ENCODE assay signal across 12 mouse cellular contexts in genomic region chr6:128007982-128008562, GRCm38 (mm10).
DNase-seq lines count a peak whose midpoint lies in the region; ATAC-seq and TF ChIP-seq lines count a peak whose summit lies in the region.
"Had no signal": no experiment of that assay in that cellular context is flagged by ENCODE, and none has a peak within 500 bp of the region (broad histone marks: within the 10 kb centered on the region; RNA-seq: fewer than 3 reads in every experiment).

No protein-coding gene starts in this region.

- peaks cover 95% of the 10 kb centered on the region for H3K4me1 ChIP-seq in heart, embryonic 15.5 days (replicated peaks)
- peaks cover 91% of the 10 kb centered on the region for H3K4me1 ChIP-seq in heart, embryonic 11.5 days (ENCODE audit: control insufficient read depth, insufficient read depth, low read length)
- peaks cover 79% of the 10 kb centered on the region for H3K4me1 ChIP-seq in midbrain, embryonic 10.5 days
- peaks cover 10% of the 10 kb centered on the region for H3K4me1 ChIP-seq in midbrain, embryonic 16.5 days (ENCODE audit: control insufficient read depth, insufficient read depth, low read length)
- H3K4me1 ChIP-seq in intestine, postnatal 0 days (replicated peaks; ENCODE audit: control insufficient read depth, insufficient read depth, low read length): no peaks in the 10 kb centered on the region

- H3K9ac ChIP-seq in heart, embryonic 15.5 days: 0 out of 2 replicates have a peak overlapping the region, but pooled peaks have one; percentile 7
- no peak overlapping the region for H3K9ac ChIP-seq in heart, embryonic 11.5 days (ENCODE audit: low read depth, low read length)
- H3K9ac ChIP-seq in midbrain, embryonic 16.5 days (ENCODE audit: low read depth, low read length): no peak overlapping the region
- no peak overlapping the region for H3K9ac ChIP-seq in intestine, postnatal 0 days (ENCODE audit: low read depth, low read length)
- H3K9ac ChIP-seq: hindbrain, embryonic 15.5 days had no signal

- H3K4me2 ChIP-seq in heart, embryonic 15.5 days: no peak overlapping the region
- no peak overlapping the region for H3K4me2 ChIP-seq in heart, embryonic 11.5 days
- H3K4me2 ChIP-seq in midbrain, embryonic 16.5 days (ENCODE audit: low read length): no peak overlapping the region
- H3K4me2 ChIP-seq in intestine, postnatal 0 days (replicated peaks; ENCODE audit: low read depth): 0 out of 2 replicates have a peak overlapping the region, but pooled peaks have one; percentile 6
- H3K4me2 ChIP-seq: hindbrain, embryonic 15.5 days; midbrain, embryonic 11.5 days had no signal

- no peaks in the 10 kb centered on the region for H3K9me3 ChIP-seq in heart, embryonic 15.5 days (replicated peaks)
- no peaks in the 10 kb centered on the region for H3K9me3 ChIP-seq in heart, embryonic 11.5 days (replicated peaks; ENCODE audit: control insufficient read depth, low read length)
- no peaks in the 10 kb centered on the region for H3K9me3 ChIP-seq in midbrain, embryonic 10.5 days (replicated peaks)
- H3K9me3 ChIP-seq in midbrain, embryonic 16.5 days (replicated peaks; ENCODE audit: control insufficient read depth, low read length, poor library complexity, severe bottlenecking): no peaks in the 10 kb centered on the region
- H3K9me3 ChIP-seq in intestine, postnatal 0 days (ENCODE audit: control insufficient read depth): no peaks in the 10 kb centered on the region
- H3K9me3 ChIP-seq: hindbrain, embryonic 15.5 days had no signal

- peak overlapping the region; percentile 66 for H3K27ac ChIP-seq in heart, embryonic 15.5 days
- no peak overlapping the region for H3K27ac ChIP-seq in heart, embryonic 11.5 days (ENCODE audit: low read depth, low read length)
- 0 out of 2 replicates have a peak overlapping the region, but pooled peaks have one; percentile 20 for H3K27ac ChIP-seq in midbrain, embryonic 10.5 days (replicated peaks)
- no peak overlapping the region for H3K27ac ChIP-seq in midbrain, embryonic 16.5 days (ENCODE audit: low read length)
- no peak overlapping the region; the same call in 1 of the 2 replicates for H3K27ac ChIP-seq in intestine, postnatal 0 days (ENCODE audit: low read depth, low read length)
- H3K27ac ChIP-seq: hindbrain, embryonic 15.5 days had no signal

- no peaks in the 10 kb centered on the region for H3K27me3 ChIP-seq in heart, embryonic 15.5 days
- H3K27me3 ChIP-seq in heart, embryonic 11.5 days (ENCODE audit: control insufficient read depth, insufficient read depth, low read length): no peaks in the 10 kb centered on the region
- no peaks in the 10 kb centered on the region for H3K27me3 ChIP-seq in midbrain, embryonic 10.5 days (ENCODE audit: low read depth, poor library complexity, severe bottlenecking)
- H3K27me3 ChIP-seq in midbrain, embryonic 16.5 days (ENCODE audit: control insufficient read depth, insufficient read depth, low read depth, low read length): no peaks in the 10 kb centered on the region
- no peaks in the 10 kb centered on the region for H3K27me3 ChIP-seq in intestine, postnatal 0 days (replicated peaks; ENCODE audit: control insufficient read depth, insufficient read depth, low read length)
- H3K27me3 ChIP-seq: hindbrain, embryonic 15.5 days had no signal

- H3K36me3 ChIP-seq in heart, embryonic 15.5 days: no peaks in the 10 kb centered on the region
- H3K36me3 ChIP-seq in heart, embryonic 11.5 days (ENCODE audit: control insufficient read depth, insufficient read depth, low read length): no peaks in the 10 kb centered on the region
- no peaks in the 10 kb centered on the region for H3K36me3 ChIP-seq in midbrain, embryonic 10.5 days
- no peaks in the 10 kb centered on the region for H3K36me3 ChIP-seq in midbrain, embryonic 16.5 days (ENCODE audit: control insufficient read depth, insufficient read depth, low read length)
- no peaks in the 10 kb centered on the region for H3K36me3 ChIP-seq in intestine, postnatal 0 days (ENCODE audit: control insufficient read depth, insufficient read depth)
- H3K36me3 ChIP-seq: hindbrain, embryonic 15.5 days had no signal

- no peak for ATAC-seq in heart, embryonic 15.5 days (replicated peaks; ENCODE audit: insufficient number of reproducible peaks, insufficient read depth, low FRiP score, low read depth)
- ATAC-seq in heart, embryonic 11.5 days (replicated peaks; ENCODE audit: insufficient number of reproducible peaks, low FRiP score, low TSS enrichment): no peak
- no peak for ATAC-seq in midbrain, embryonic 16.5 days
- ATAC-seq in intestine, postnatal 0 days: no peak
- ATAC-seq in activated CD4-positive, CD25-positive, alpha-beta regulatory T cell, adult 4 months: no peak
- ATAC-seq: forebrain, embryonic 16.5 days had no signal

- H3K4me3 ChIP-seq in heart, embryonic 15.5 days: no peak overlapping the region
- no peak overlapping the region for H3K4me3 ChIP-seq in heart, embryonic 11.5 days (ENCODE audit: low read depth, low read length)
- H3K4me3 ChIP-seq in midbrain, embryonic 10.5 days: no peak overlapping the region
- no peak overlapping the region for H3K4me3 ChIP-seq in midbrain, embryonic 16.5 days (ENCODE audit: low read depth, low read length)
- no peak overlapping the region for H3K4me3 ChIP-seq in intestine, postnatal 0 days (ENCODE audit: low read depth, low read length)
- H3K4me3 ChIP-seq: hindbrain, embryonic 15.5 days had no signal

- no peak for TF ChIP-seq CTCF in intestine, postnatal 0 days (IDR thresholded peaks at IDR 0.05; ENCODE audit: low read depth)

- DNase-seq in midbrain, embryonic 10.5 days (ENCODE audit: low spot score): no peak
- no peak for DNase-seq in spleen, adult 12 weeks (ENCODE audit: low spot score)
- DNase-seq: kidney, adult 8-10 months; thymus, postnatal 14 days had no signal

- 53% methylated on average over 5 of the region's 5 CpGs for WGBS in heart, embryonic 15.5 days
- WGBS in heart, embryonic 11.5 days (ENCODE audit: insufficient replicate concordance): 66% methylated on average over 5 of the region's 5 CpGs
- WGBS in midbrain, embryonic 10.5 days: 77% methylated on average over 5 of the region's 5 CpGs
- WGBS in midbrain, embryonic 16.5 days: 74% methylated on average over 5 of the region's 5 CpGs
- WGBS in intestine, postnatal 0 days: 65% methylated on average over 5 of the region's 5 CpGs

Comparison
In these comparisons a context has a peak if more than half of its experiments do, and no peak if none do; other contexts are left out.
1. H3K27ac ChIP-seq: peak in heart, embryonic 15.5 days (single experiment) and midbrain, embryonic 10.5 days (single experiment); none in heart, embryonic 11.5 days (single experiment), midbrain, embryonic 16.5 days (single experiment) and intestine, postnatal 0 days (single experiment).